In genomic region chr9:37583594-37583993, GRCm38 (mm10) we compare ENCODE assay signal across 20 mouse cellular contexts. TPM values are rescaled to one million over a fixed set of nuclear protein-coding genes. Genes with fewer than 3 reads are reported as not detected.
"Had no signal": no experiment of that assay in that cellular context is flagged by ENCODE, and none has a peak within 500 bp of the region (broad histone marks: within the 10 kb centered on the region; RNA-seq: fewer than 3 reads in every experiment).

No protein-coding gene starts in this region.

- H3K4me1 ChIP-seq: liver, embryonic 13.5 days; liver, embryonic 15.5 days; midbrain, embryonic 10.5 days; midbrain, embryonic 12.5 days; neural tube, embryonic 13.5 days; neural tube, embryonic 15.5 days had no signal

- ATAC-seq: liver, postnatal 0 days; midbrain, embryonic 16.5 days had no signal

- H3K27me3 ChIP-seq: liver, embryonic 13.5 days; liver, embryonic 15.5 days; midbrain, embryonic 12.5 days; neural tube, embryonic 13.5 days; neural tube, embryonic 15.5 days had no signal

- H3K36me3 ChIP-seq: liver, embryonic 13.5 days; liver, embryonic 15.5 days; midbrain, embryonic 10.5 days; midbrain, embryonic 12.5 days; neural tube, embryonic 13.5 days; neural tube, embryonic 15.5 days had no signal

- DNase-seq: liver, embryonic 13.5 days; liver, postnatal 0 days; lung, embryonic 14.5 days; lung, postnatal 10 days; lung, postnatal 4 days; midbrain, embryonic 14.5 days; right cerebral cortex, postnatal 14 days; thymus, adult 18-20 months; thymus, postnatal 25 days; thymus, postnatal 4 days had no signal

- H3K9me3 ChIP-seq: liver, embryonic 13.5 days; liver, embryonic 15.5 days; midbrain, embryonic 10.5 days; midbrain, embryonic 12.5 days; neural tube, embryonic 15.5 days had no signal

- H3K27ac ChIP-seq: liver, embryonic 13.5 days; liver, embryonic 15.5 days; midbrain, embryonic 10.5 days; midbrain, embryonic 12.5 days; neural tube, embryonic 13.5 days; neural tube, embryonic 15.5 days had no signal

- H3K4me3 ChIP-seq: liver, embryonic 13.5 days; liver, embryonic 15.5 days; midbrain, embryonic 10.5 days; midbrain, embryonic 12.5 days; myocyte; neural tube, embryonic 13.5 days; neural tube, embryonic 15.5 days had no signal

- H3K9ac ChIP-seq: liver, embryonic 13.5 days; liver, embryonic 15.5 days; liver, postnatal 0 days; lung, embryonic 14.5 days; midbrain, embryonic 12.5 days; neural tube, embryonic 13.5 days; neural tube, embryonic 15.5 days had no signal

- H3K4me2 ChIP-seq: liver, embryonic 13.5 days; liver, embryonic 15.5 days; lung, embryonic 14.5 days; midbrain, embryonic 12.5 days; neural tube, embryonic 13.5 days; neural tube, embryonic 15.5 days had no signal

RNA-seq across cellular contexts. Expression of gene Vsig2, which starts 44.5 kb away (rescaled TPM):
- total RNA-seq: megakaryocyte, adult 5-6 weeks; megakaryocyte-erythroid progenitor cell, adult 5-6 weeks had no signal
- polyA plus RNA-seq: myocyte; neural tube, embryonic 11.5 days had no signal
